In genomic region chr8:10720398-10720797, GRCm38 (mm10) we compare ENCODE assay signal across 22 mouse cellular contexts.
"Had no signal": no experiment of that assay in that cellular context is flagged by ENCODE, and none has a peak within 500 bp of the region (broad histone marks: within the 10 kb centered on the region; RNA-seq: fewer than 3 reads in every experiment).

No protein-coding gene starts in this region.

- H3K27ac ChIP-seq: liver, embryonic 12.5 days; liver, embryonic 14.5 days; midbrain, embryonic 15.5 days; neural tube, embryonic 15.5 days; stomach, embryonic 15.5 days; stomach, postnatal 0 days had no signal

- H3K4me1 ChIP-seq: stomach, embryonic 15.5 days had no signal

- H3K9ac ChIP-seq: liver, embryonic 12.5 days; liver, embryonic 14.5 days; lung, embryonic 14.5 days; midbrain, embryonic 12.5 days; midbrain, embryonic 15.5 days; neural tube, embryonic 13.5 days; neural tube, embryonic 15.5 days; stomach, embryonic 15.5 days had no signal

- H3K27me3 ChIP-seq: midbrain, embryonic 12.5 days; midbrain, embryonic 15.5 days; neural tube, embryonic 13.5 days; neural tube, embryonic 15.5 days; stomach, embryonic 15.5 days had no signal

- H3K9me3 ChIP-seq: liver, embryonic 12.5 days; megakaryocyte, embryonic 14.5 days; midbrain, embryonic 15.5 days; neural tube, embryonic 13.5 days; neural tube, embryonic 15.5 days; stomach, embryonic 15.5 days had no signal

- ATAC-seq: liver, embryonic 12.5 days had no signal

- H3K36me3 ChIP-seq: liver, embryonic 12.5 days; midbrain, embryonic 12.5 days; midbrain, embryonic 15.5 days; neural tube, embryonic 13.5 days; neural tube, embryonic 15.5 days; stomach, embryonic 15.5 days had no signal

- H3K4me3 ChIP-seq: liver, embryonic 12.5 days; megakaryocyte, embryonic 14.5 days; midbrain, embryonic 12.5 days; midbrain, embryonic 15.5 days; myocyte; neural tube, embryonic 13.5 days; neural tube, embryonic 15.5 days; stomach, embryonic 15.5 days had no signal

- DNase-seq: lung, adult 18-20 months; lung, embryonic 14.5 days; lung, postnatal 10 days; lung, postnatal 4 days; retina, postnatal 1 day; right cerebral cortex, adult 18-20 months; right cerebral cortex, postnatal 25 days; right cerebral cortex, postnatal 4 days; spleen, adult 18-20 months; thymus, adult 2 months; thymus, postnatal 25 days; thymus, postnatal 4 days had no signal

- H3K4me2 ChIP-seq: liver, embryonic 12.5 days; lung, embryonic 14.5 days; midbrain, embryonic 12.5 days; midbrain, embryonic 15.5 days; neural tube, embryonic 13.5 days; neural tube, embryonic 15.5 days; stomach, embryonic 15.5 days had no signal
